Mouse (Mus musculus) layer of hippocampus, postnatal 10 days (tissue): ENCODE measurements around the gene Negr1. TPM values are rescaled to one million over a fixed set of nuclear protein-coding genes. Genes with fewer than 3 reads are reported as not detected.
A peak's percentile ranks its signal among the peaks of the same experiment; 100 is the strongest.

Experiments used
- DNase-seq, 2 experiments: peaks; one replicate each; pipeline ENCODE4 v3.0.0; 2021; ENCODE audit warnings: low spot score in 2 of 2
- total RNA-seq, 2 experiments: library from RNA; stranded (reverse); gene quantifications; 2 replicates each; pipeline ENCODE4 v1.2.3; 2021

The Negr1 gene
- total RNA-seq, 2 experiments from 2014 or later, result 127 to 140 TPM

DNA sequence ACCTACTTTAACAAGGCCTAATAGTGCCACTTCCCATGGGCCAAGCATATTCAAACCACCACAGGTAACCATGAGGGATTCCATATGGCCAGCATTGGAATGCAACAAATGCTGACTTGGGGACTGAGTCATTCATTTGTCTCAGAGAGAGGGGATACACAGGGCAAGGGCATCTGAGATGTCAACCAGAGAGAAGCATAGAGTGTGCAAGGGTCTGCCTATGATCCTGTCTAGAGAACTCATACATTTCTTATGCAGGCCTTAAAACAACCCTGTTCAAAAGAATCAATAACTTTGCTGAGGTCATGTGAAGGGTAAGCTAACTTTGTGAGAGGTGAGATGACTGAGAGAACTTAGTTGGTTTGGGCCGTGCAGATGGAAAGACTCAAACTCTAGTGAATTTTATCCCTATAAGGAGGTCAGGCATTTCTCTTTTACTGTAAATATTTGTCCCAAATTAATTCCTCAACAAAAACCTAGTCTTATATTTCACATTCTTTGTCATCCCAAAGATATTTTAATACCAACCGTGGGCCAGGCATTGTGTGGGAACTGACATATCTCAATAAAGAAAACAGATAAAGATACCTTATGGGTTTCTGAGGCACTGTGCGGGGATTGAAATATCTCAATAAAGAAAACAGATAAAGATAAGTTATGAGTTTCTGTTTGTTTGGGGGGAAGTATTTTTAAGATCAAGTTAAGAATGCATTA, 543.4 kb downstream of the Negr1 start:
- no peak for DNase-seq

DNA sequence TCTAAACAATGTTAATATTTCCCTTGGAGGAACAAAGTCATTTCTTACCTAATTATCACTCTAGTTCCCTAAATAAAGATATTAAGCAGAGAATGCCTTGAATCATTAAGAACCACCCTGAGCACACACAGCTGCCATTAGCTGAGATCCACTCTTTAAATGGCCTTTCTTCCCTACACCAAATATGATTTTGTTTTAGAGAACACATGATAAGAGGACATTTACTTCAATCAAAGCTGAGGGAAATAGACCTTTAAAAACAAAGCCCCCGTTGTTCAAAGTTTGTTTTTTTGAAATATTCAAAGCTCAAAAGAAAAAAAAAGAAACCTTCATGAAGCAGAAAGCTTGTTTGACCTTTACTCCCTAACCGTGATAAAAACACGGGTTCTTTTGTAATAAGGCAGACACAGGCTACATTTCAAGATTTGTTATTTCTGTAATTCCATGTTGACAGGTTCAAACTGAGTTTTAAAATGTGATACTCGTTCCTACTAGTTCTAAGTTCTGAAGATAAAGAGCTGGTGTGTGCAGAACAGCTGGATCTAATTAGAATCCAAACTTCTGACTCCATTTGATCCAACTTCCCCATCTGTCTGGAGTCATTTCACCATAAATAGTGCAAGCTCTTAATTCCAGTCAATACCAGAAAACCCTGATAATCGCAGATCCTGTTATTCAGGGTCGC, 544.1 kb downstream of the Negr1 start:
- DNase-seq, result no peak

GRCm38 (mm10) chr3:157108156-157108555, 546.6 kb downstream of the Negr1 start:
- DNase-seq, result no peak

- peak; percentile 25 to 56 for DNase-seq
Measured at GRCm38 (mm10) chr3:157109308-157109707, 547.7 kb downstream of the Negr1 start.

DNA sequence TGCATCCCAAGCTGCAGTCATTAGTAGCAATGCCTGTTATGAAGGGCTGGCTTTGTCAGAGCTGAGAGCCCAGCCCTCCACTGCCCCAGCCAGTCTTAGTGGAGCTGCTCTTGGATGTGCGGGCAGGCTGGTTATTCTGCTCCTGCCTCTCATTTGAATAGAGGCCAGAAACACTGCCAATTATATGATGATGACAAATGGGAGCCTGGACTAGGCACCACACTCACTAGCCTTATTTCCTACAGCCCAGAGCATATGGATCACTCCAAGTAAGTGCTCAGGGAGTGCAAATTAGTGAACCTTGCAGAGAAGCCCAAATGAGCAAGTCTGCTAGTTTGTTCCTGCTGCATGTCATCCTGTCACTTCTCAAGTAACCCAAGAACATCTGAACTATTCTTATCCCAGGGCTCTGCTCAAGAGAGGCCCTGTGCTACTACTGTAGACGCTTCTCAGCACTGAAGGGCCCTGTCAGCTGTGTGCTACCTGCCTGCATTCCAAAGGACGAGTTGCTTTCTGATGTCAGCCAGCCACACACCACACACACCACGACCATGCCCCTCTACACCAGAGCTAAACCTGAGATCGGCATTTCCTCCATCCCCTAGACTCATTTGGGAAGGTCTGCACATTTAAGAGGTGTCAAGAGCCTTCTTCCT, 553.6 kb downstream of the Negr1 start:
- peak; percentile 40 to 44 for DNase-seq

- DNase-seq, result no peak
Measured at GRCm38 (mm10) chr3:157116024-157116423, 554.4 kb downstream of the Negr1 start.

DNA sequence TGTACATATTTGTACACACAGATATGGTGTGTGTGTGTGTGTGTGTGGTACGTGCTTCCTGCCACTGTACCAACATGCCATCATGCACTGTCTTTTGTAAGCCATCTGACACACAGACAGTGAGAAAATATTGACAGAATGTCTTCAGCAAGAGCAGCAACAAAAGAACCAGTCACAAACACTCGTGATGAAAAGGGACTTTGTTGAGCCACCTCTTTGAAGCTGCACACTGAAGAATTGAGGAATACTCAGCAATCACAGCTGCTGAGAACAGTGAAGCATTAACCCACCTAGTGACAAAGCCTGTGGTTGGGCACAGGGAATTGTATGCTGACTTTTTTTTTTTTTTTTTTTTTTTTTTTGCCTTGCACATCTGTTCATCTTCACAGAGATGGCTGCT, 558.3 kb downstream of the Negr1 start:
- DNase-seq, result no peak

GRCm38 (mm10) chr3:157146124-157146855, 584.7 kb downstream of the Negr1 start:
- no peak for DNase-seq

GRCm38 (mm10) chr3:157154902-157155301, 593.3 kb downstream of the Negr1 start:
- DNase-seq, result no peak

GRCm38 (mm10) chr3:157155513-157155912, 593.9 kb downstream of the Negr1 start:
- no peak for DNase-seq

- no peak for DNase-seq
Measured at GRCm38 (mm10) chr3:157164840-157165595, 603.4 kb downstream of the Negr1 start.

GRCm38 (mm10) chr3:157181975-157182374, 620.4 kb downstream of the Negr1 start:
- no peak for DNase-seq

- no peak for DNase-seq
Measured at GRCm38 (mm10) chr3:157188939-157189725, 627.5 kb downstream of the Negr1 start.

DNA sequence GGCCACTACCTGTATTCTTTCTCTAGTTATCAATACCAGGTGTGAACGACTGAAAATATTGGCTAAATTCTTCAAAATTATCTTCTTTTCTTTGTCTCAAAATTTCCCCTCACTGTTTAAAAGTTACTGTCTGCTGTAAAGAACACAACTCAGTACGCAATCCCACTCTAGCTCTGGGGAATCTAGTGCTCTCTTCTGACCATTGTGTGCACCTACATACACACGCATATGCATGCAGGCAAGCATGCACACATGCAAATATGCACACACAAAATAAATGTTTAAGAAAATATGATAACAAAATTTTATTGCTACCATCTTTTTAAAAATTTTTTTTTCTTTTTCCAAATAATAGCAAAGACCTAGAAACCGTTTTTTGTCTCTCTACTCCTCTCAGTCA, 628.2 kb downstream of the Negr1 start:
- no peak for DNase-seq

DNA sequence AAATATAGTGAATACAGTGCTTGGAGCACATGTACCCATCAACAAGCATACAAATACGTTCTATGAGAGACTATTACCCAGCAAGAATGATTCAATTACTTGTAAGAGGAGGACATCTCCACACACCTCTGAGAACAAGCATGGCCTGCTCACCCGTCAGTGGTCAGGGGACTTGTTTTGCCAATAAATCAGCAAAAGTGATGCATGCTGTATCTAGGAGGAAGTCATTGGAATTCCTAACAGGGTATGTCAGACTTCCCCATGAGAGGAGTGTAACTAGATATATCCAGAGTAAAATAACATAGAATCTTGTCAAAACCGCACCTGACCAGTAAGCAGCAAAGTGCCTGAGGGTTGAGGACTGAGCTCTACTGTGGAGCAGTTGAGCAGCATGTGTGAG, 629.0 kb downstream of the Negr1 start:
- DNase-seq, result no peak

DNA sequence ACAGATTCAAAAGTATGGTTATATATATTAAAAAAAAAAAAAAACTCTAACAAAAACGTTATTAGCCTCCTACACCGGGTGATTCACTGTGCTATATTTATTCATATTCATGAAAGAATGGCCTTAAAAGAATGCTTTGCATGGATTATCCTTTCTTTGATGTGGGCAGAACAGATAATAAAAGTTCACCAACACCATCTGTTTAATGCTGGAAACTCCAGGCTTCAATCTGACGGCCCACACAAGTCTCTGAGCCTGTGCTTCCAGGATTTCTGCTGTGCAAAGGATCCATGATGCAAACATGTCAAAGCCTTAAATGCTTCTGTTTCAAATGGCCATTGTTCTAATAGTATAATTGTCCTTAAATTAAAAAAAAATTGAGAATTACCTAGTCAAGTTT, 630.4 kb downstream of the Negr1 start:
- no peak for DNase-seq

DNA sequence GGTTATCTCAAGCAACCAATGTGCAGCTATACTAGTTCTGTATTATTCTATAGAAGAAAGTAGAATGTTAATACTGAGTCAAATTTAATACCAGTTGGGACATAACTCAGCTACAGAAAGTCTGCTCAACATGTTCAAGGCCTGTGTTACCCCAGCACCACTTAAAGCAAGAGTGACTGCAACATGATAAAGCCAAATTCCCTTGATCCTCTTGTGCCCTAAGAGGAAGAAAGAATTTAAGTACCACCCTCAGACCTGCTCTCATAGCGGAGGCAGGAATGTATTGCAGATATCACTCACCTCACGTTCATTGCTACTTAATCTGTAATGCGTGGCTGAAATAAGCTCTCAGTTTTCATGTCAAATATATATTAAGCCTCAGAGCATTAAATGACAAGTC, 631.5 kb downstream of the Negr1 start:
- DNase-seq, result no peak

DNA sequence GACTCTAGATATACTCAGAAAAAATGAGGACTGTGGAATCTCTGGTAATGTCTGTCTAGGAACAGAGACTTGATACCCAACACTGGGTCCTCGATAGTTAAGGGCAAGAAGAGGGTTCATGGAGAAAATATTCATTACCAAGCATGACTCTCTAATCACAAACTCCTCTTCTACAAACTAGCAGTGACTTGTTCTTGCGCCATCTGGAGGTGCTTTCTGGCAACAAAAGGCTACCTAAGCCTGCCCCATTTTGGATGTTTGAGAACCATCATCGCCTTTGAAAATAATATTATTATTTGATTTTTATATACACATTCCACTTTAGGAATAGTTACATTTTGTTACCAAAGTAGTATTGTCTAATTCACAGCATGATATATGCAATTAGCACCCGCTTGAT, 637.1 kb downstream of the Negr1 start:
- no peak for DNase-seq

DNA sequence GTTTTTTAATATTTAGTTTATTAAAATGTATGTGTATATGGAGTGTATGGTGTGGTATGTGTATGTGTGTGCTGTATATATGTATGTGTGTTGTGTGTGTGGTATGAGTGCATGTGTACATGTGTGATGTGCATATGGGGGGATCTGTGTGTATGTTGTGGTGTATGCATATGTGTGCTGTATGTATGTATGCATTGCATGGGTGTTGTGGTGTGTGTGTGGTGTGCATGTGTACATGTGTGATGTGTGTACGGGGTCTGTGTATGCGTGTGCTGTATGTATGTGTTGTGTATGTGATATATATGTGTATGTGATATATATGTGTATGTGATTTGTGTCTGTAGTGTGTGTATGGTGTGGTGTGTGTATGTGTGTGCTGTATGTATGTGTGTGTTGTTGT, 640.1 kb downstream of the Negr1 start:
- no peak for DNase-seq

DNA sequence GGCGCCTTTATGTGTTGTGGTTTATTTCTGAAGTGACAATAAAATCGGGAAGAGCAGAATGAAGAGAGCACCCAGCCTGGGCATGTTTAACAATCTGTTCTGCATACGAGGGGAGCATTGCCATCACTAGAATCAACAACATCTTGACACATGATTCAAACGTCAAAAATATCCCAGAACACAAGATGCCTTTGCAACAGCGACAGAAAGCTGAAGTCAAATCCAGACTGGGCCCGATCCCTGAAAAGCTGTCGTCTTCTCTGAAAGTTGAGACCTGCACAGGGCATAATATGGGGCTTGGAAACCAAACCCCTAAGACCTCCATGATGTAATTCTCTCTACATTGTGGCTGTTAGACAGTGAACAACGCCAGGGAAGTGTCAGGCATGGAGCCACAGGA, 642.0 kb downstream of the Negr1 start:
- DNase-seq, result no peak
